15 mouse cellular contexts compared by ENCODE assay signal in the genomic region with DNA sequence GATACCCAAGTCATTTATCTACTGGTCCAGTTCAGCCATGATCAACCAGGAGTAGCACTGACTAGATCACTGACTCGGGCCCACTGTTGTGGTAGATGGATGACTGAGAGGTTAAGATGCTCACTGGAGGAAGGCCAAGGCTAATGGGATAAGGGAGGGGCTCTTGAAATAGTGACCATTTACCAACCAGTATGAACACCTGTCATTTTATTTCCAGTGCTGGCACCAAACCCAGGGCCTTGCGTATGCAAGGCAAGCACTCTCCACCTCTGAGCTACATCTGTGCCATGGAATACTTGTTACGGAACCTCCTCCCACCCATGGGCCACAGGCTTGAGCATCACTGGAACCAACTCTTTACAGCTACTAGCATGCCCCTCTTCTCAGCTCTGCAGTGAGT. TPM values are rescaled to one million over a fixed set of nuclear protein-coding genes. Genes with fewer than 3 reads are reported as not detected.
"Had no signal": no experiment of that assay in that cellular context is flagged by ENCODE, and none has a peak within 500 bp of the region (broad histone marks: within the 10 kb centered on the region; RNA-seq: fewer than 3 reads in every experiment).

No protein-coding gene starts in this region.

- DNase-seq: cerebellum, adult 9-10 months; cerebellum, adult 9-11 months; cerebellum, postnatal 25 days; cerebellum, postnatal 36 days; embryo, embryonic 11 days; forebrain, postnatal 0 days; gastrocnemius, adult 2 months; gastrocnemius, postnatal 10 days; gastrocnemius, postnatal 14 days; gastrocnemius, postnatal 25 days; gastrocnemius, postnatal 36 days; heart, adult 18-20 months; heart, adult 2 months had no signal

RNA-seq across cellular contexts. Expression of a gene that starts 26.0 kb away (rescaled TPM):
- total RNA-seq: common myeloid progenitor, adult 5-6 weeks; granulocyte monocyte progenitor cell, adult 5-6 weeks had no signal
